Mouse (Mus musculus): ENCODE measurements around the gene AC129217.1. TPM values are rescaled to one million over a fixed set of nuclear protein-coding genes. Genes with fewer than 3 reads are reported as not detected.

Gene AC129217.1
- polyA plus RNA-seq, 1 experiment from 2014 or later = not detected

Other genes with a start within 250 kb of the AC129217.1 start
- gene Slc22a8, start 238.5 kb upstream of the AC129217.1 start, polyA plus RNA-seq (2021; fragmentation: Nextera tagmentation) = 8.6 and 10.3 TPM in 2 replicates
- 2.2 and 2.7 TPM in 2 replicates for gene Slc22a6, start 211.7 kb upstream of the AC129217.1 start, polyA plus RNA-seq (2021; fragmentation: Nextera tagmentation)
- 41.2 and 88.0 TPM in 2 replicates for gene Chrm1, start 166.0 kb upstream of the AC129217.1 start, polyA plus RNA-seq (2021; fragmentation: Nextera tagmentation)
- gene Slc3a2, start 106.4 kb upstream of the AC129217.1 start, polyA plus RNA-seq (2021; fragmentation: Nextera tagmentation) = 169 and 178 TPM in 2 replicates
- gene Wdr74, start 93.9 kb upstream of the AC129217.1 start, polyA plus RNA-seq (2021; fragmentation: Nextera tagmentation) = 57.2 and 64.9 TPM in 2 replicates
- not detected in 2 replicates for gene 1700092M07Rik, start 89.1 kb upstream of the AC129217.1 start, polyA plus RNA-seq (2021; fragmentation: Nextera tagmentation)
- 33.4 and 33.5 TPM in 2 replicates for gene Stx5a, start 88.4 kb upstream of the AC129217.1 start, polyA plus RNA-seq (2021; fragmentation: Nextera tagmentation)
- gene Nxf1, start 72.7 kb upstream of the AC129217.1 start, polyA plus RNA-seq (2021; fragmentation: Nextera tagmentation) = 23.9 and 27.6 TPM in 2 replicates
- gene Tmem223, start 58.8 kb upstream of the AC129217.1 start, polyA plus RNA-seq (2021; fragmentation: Nextera tagmentation) = 234 and 250 TPM in 2 replicates
- gene Tmem179b, start 55.3 kb upstream of the AC129217.1 start, polyA plus RNA-seq (2021; fragmentation: Nextera tagmentation) = 28.2 and 37.0 TPM in 2 replicates
- 11.5 and 16.0 TPM in 2 replicates for gene Taf6l, start 43.4 kb upstream of the AC129217.1 start, polyA plus RNA-seq (2021; fragmentation: Nextera tagmentation)
- gene Polr2g, start 31.2 kb upstream of the AC129217.1 start, polyA plus RNA-seq (2021; fragmentation: Nextera tagmentation) = 224 and 251 TPM in 2 replicates
- 2.2 and 3.2 TPM in 2 replicates for gene Zbtb3, start 27.2 kb upstream of the AC129217.1 start, polyA plus RNA-seq (2021; fragmentation: Nextera tagmentation)
- 22.4 and 24.7 TPM in 2 replicates for gene Ttc9c, start 10.4 kb upstream of the AC129217.1 start, polyA plus RNA-seq (2021; fragmentation: Nextera tagmentation)
- gene Hnrnpul2, start 9.8 kb upstream of the AC129217.1 start, polyA plus RNA-seq (2021; fragmentation: Nextera tagmentation) = 5.9 and 11.9 TPM in 2 replicates
- 80.3 and 99.9 TPM in 2 replicates for gene Bscl2, start 7.7 kb downstream of the AC129217.1 start, polyA plus RNA-seq (2021; fragmentation: Nextera tagmentation)
- 271 and 278 TPM in 2 replicates for gene Gng3, start 9.4 kb downstream of the AC129217.1 start, polyA plus RNA-seq (2021; fragmentation: Nextera tagmentation)
- gene Lrrn4cl, start 21.0 kb downstream of the AC129217.1 start, polyA plus RNA-seq (2021; fragmentation: Nextera tagmentation) = 0.28 and 0.50 TPM in 2 replicates
- 157 and 163 TPM in 2 replicates for gene Ubxn1, start 41.7 kb downstream of the AC129217.1 start, polyA plus RNA-seq (2021; fragmentation: Nextera tagmentation)
- 68.8 and 84.0 TPM in 2 replicates for gene Uqcc3, start 51.1 kb downstream of the AC129217.1 start, polyA plus RNA-seq (2021; fragmentation: Nextera tagmentation)
- gene Lbhd1, start 54.0 kb downstream of the AC129217.1 start, polyA plus RNA-seq (2021; fragmentation: Nextera tagmentation) = 9.7 and 11.2 TPM in 2 replicates
- not detected in 2 replicates for gene Gm49403, start 54.2 kb downstream of the AC129217.1 start, polyA plus RNA-seq (2021; fragmentation: Nextera tagmentation)
- 71.4 and 81.8 TPM in 2 replicates for gene 1810009A15Rik, start 59.1 kb downstream of the AC129217.1 start, polyA plus RNA-seq (2021; fragmentation: Nextera tagmentation)
- 5.9 and 13.0 TPM in 2 replicates for gene Gm49416, start 59.2 kb downstream of the AC129217.1 start, polyA plus RNA-seq (2021; fragmentation: Nextera tagmentation)
- 6.4 and 8.5 TPM in 2 replicates for gene Ints5, start 63.2 kb downstream of the AC129217.1 start, polyA plus RNA-seq (2021; fragmentation: Nextera tagmentation)
- gene Ganab, start 68.3 kb downstream of the AC129217.1 start, polyA plus RNA-seq (2021; fragmentation: Nextera tagmentation) = 15.2 and 19.0 TPM in 2 replicates
- gene B3gat3, start 90.6 kb downstream of the AC129217.1 start, polyA plus RNA-seq (2021; fragmentation: Nextera tagmentation) = 49.0 and 67.5 TPM in 2 replicates
- 4.9 and 6.0 TPM in 2 replicates for gene Rom1, start 99.6 kb downstream of the AC129217.1 start, polyA plus RNA-seq (2021; fragmentation: Nextera tagmentation)
- 3.1 and 4.0 TPM in 2 replicates for gene Eml3, start 99.8 kb downstream of the AC129217.1 start, polyA plus RNA-seq (2021; fragmentation: Nextera tagmentation)
- 20.4 and 23.0 TPM in 2 replicates for gene Mta2, start 112.1 kb downstream of the AC129217.1 start, polyA plus RNA-seq (2021; fragmentation: Nextera tagmentation)
- 10.3 and 11.3 TPM in 2 replicates for gene Tut1, start 124.1 kb downstream of the AC129217.1 start, polyA plus RNA-seq (2021; fragmentation: Nextera tagmentation)
- 432 and 459 TPM in 2 replicates for gene Eef1g, start 137.3 kb downstream of the AC129217.1 start, polyA plus RNA-seq (2021; fragmentation: Nextera tagmentation)
- 4.5 and 4.9 TPM in 2 replicates for gene Ahnak, start 159.5 kb downstream of the AC129217.1 start, polyA plus RNA-seq (2021; fragmentation: Nextera tagmentation)